Comparison of ENCODE assay signal across 10 mouse cellular contexts in genomic region chr7:114842644-114843211, GRCm38 (mm10).
A peak's percentile ranks its signal among the peaks of the same experiment; 100 is the strongest.
DNase-seq lines count a peak whose midpoint lies in the region; ATAC-seq and TF ChIP-seq lines count a peak whose summit lies in the region.
"Had no signal": no experiment of that assay in that cellular context is flagged by ENCODE, and none has a peak within 500 bp of the region (broad histone marks: within the 10 kb centered on the region; RNA-seq: fewer than 3 reads in every experiment).

No protein-coding gene starts in this region.

- no peak for TF ChIP-seq CTCF in forebrain, postnatal 0 days (IDR thresholded peaks at IDR 0.05; ENCODE audit: low read depth)

- no peak overlapping the region for H3K4me2 ChIP-seq in forebrain, postnatal 0 days (ENCODE audit: low read depth)
- no peak overlapping the region for H3K4me2 ChIP-seq in midbrain, embryonic 16.5 days (ENCODE audit: low read length)

- H3K36me3 ChIP-seq in forebrain, postnatal 0 days (ENCODE audit: insufficient read depth), result no peaks in the 10 kb centered on the region
- no peaks in the 10 kb centered on the region for H3K36me3 ChIP-seq in midbrain, embryonic 16.5 days (ENCODE audit: control insufficient read depth, insufficient read depth, low read length)

- peak; percentile 86 for ATAC-seq in forebrain, postnatal 0 days
- peak; percentile 80 for ATAC-seq in midbrain, embryonic 16.5 days

- no peak overlapping the region for H3K27ac ChIP-seq in forebrain, postnatal 0 days (ENCODE audit: low read depth, low read length)
- no peak overlapping the region for H3K27ac ChIP-seq in midbrain, embryonic 16.5 days (ENCODE audit: low read length)

- no peaks in the 10 kb centered on the region for H3K4me1 ChIP-seq in forebrain, postnatal 0 days (ENCODE audit: insufficient read depth)
- 0 out of 2 replicates have a peak, but pooled peaks cover 3% of the 10 kb centered on the region for H3K4me1 ChIP-seq in midbrain, embryonic 16.5 days (ENCODE audit: control insufficient read depth, insufficient read depth, low read length)

- WGBS in forebrain, postnatal 0 days, result 5% methylated on average over 3 of the region's 3 CpGs
- WGBS in midbrain, embryonic 16.5 days, result 17% methylated on average over 3 of the region's 3 CpGs

- no peaks in the 10 kb centered on the region for H3K9me3 ChIP-seq in forebrain, postnatal 0 days (ENCODE audit: low read length)
- no peaks in the 10 kb centered on the region for H3K9me3 ChIP-seq in midbrain, embryonic 16.5 days (replicated peaks; ENCODE audit: control insufficient read depth, low read length, poor library complexity, severe bottlenecking)

- peak; percentile 12 for DNase-seq in layer of hippocampus, adult 11-12 months (ENCODE audit: low spot score)
- no peak for DNase-seq in layer of hippocampus, adult 9-10 months (ENCODE audit: low spot score)
- peak; percentile 85 to 92 for DNase-seq in cerebellum, postnatal 10 days
- DNase-seq in forebrain, postnatal 0 days, result peak; percentile 47
- DNase-seq in adrenal gland, postnatal 4 days (ENCODE audit: low spot score in 2 of 2), result no peak
- DNase-seq in thymus, postnatal 14 days, result no peak
- DNase-seq in ovary, adult 18-20 months (ENCODE audit: low spot score), result no peak
- DNase-seq: thymus, postnatal 4 days had no signal

- H3K4me3 ChIP-seq in forebrain, postnatal 0 days (ENCODE audit: low read depth, low read length), result no peak overlapping the region
- no peak overlapping the region for H3K4me3 ChIP-seq in midbrain, embryonic 16.5 days (ENCODE audit: low read depth, low read length)
- H3K4me3 ChIP-seq: myocyte had no signal

- no peak overlapping the region for H3K9ac ChIP-seq in forebrain, postnatal 0 days
- H3K9ac ChIP-seq in midbrain, embryonic 16.5 days (ENCODE audit: low read depth, low read length), result no peak overlapping the region

- H3K27me3 ChIP-seq in forebrain, postnatal 0 days (ENCODE audit: insufficient read depth, low read length), result no peaks in the 10 kb centered on the region
- H3K27me3 ChIP-seq in midbrain, embryonic 16.5 days (ENCODE audit: control insufficient read depth, insufficient read depth, low read depth, low read length), result no peaks in the 10 kb centered on the region

Comparison
In these comparisons a context has a peak if more than half of its experiments do, and no peak if none do; other contexts are left out.
1. DNase-seq: peak in layer of hippocampus, adult 11-12 months (single experiment), cerebellum, postnatal 10 days (2 of 2) and forebrain, postnatal 0 days (single experiment); none in layer of hippocampus, adult 9-10 months (single experiment), adrenal gland, postnatal 4 days (0 of 2), thymus, postnatal 14 days (single experiment) and ovary, adult 18-20 months (single experiment).